Mouse (Mus musculus) testis, adult 2 months (tissue): ENCODE results near the gene Kynu.

Experiments used
- CTCF ChIP-seq: fragments of 200-500 bp; IDR thresholded peaks from 2 replicates; pipeline ENCODE4 v1.5.1; 2012; ENCODE audit warnings: low read depth, mild to moderate bottlenecking, inconsistent platforms, low read length, moderate library complexity; ENCODE audit not compliant: control insufficient read depth, insufficient read depth, insufficient replicate concordance
- POLR2A ChIP-seq: fragments of 200-500 bp; IDR thresholded peaks from 2 replicates; pipeline ENCODE4 v1.6.1; 2012; ENCODE audit warnings: low read depth, mild to moderate bottlenecking, inconsistent platforms, low read length, moderate library complexity; ENCODE audit not compliant: control insufficient read depth

- TF ChIP-seq CTCF (no peak), POLR2A (no peak)
Observed at GRCm38 (mm10) chr2:43613571-43613970, 58.4 kb downstream of the Kynu start.
